Comparison of ENCODE assay signal across 23 mouse cellular contexts in the genomic region with DNA sequence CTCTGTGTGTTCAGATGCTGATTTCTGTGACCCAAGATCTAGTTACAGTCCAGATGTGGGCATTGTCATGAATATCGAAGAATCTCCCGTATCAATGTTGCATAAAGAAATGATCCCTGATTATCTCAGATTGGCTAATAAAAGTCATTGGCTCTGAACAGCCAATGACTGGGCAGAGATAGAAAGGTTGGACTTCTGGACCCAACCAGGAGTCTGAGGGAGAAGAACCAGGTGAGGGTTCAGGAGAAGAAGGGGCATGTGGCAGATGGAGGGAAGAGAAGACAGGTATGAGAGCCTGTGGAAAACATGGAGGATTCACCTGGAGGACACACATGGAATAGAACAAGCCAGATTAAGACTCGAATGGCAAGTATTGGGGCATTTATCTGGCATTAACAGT.
"Had no signal": no experiment of that assay in that cellular context is flagged by ENCODE, and none has a peak within 500 bp of the region (broad histone marks: within the 10 kb centered on the region; RNA-seq: fewer than 3 reads in every experiment).

No protein-coding gene starts in this region.

- H3K4me2 ChIP-seq: heart, embryonic 11.5 days; heart, embryonic 13.5 days; heart, embryonic 15.5 days; hindbrain, embryonic 13.5 days; hindbrain, embryonic 15.5 days; limb, embryonic 13.5 days; limb, embryonic 15.5 days; liver, embryonic 11.5 days; liver, embryonic 13.5 days had no signal

- H3K9ac ChIP-seq: forebrain, postnatal 0 days; heart, embryonic 13.5 days; heart, embryonic 15.5 days; hindbrain, embryonic 13.5 days; hindbrain, embryonic 15.5 days; limb, embryonic 13.5 days; limb, embryonic 15.5 days; liver, embryonic 13.5 days had no signal

- H3K27ac ChIP-seq: heart, embryonic 13.5 days; heart, embryonic 15.5 days; hindbrain, embryonic 13.5 days; hindbrain, embryonic 15.5 days; hindbrain, postnatal 0 days; layer of hippocampus, adult 2 months; limb, embryonic 13.5 days; limb, embryonic 15.5 days; liver, embryonic 13.5 days had no signal

- ATAC-seq: forebrain, postnatal 0 days; hindbrain, postnatal 0 days had no signal

- H3K4me1 ChIP-seq: heart, embryonic 13.5 days; heart, embryonic 15.5 days; hindbrain, embryonic 13.5 days; hindbrain, embryonic 15.5 days; limb, embryonic 13.5 days; limb, embryonic 15.5 days; liver, embryonic 13.5 days had no signal

- H3K36me3 ChIP-seq: heart, embryonic 13.5 days; heart, embryonic 15.5 days; hindbrain, embryonic 13.5 days; hindbrain, embryonic 15.5 days; limb, embryonic 13.5 days; limb, embryonic 15.5 days; liver, embryonic 13.5 days had no signal

- DNase-seq: forebrain, postnatal 0 days; gastrocnemius, postnatal 14 days; gastrocnemius, postnatal 36 days; heart, adult 18-20 months; heart, postnatal 14 days; heart, postnatal 36 days; kidney, adult 18-20 months; kidney, adult 8-10 months; kidney, postnatal 10 days; kidney, postnatal 25 days; kidney, postnatal 4 days; left cerebral cortex, postnatal 4 days; liver, embryonic 13.5 days had no signal

- H3K4me3 ChIP-seq: heart, embryonic 13.5 days; heart, embryonic 15.5 days; hindbrain, embryonic 13.5 days; hindbrain, embryonic 15.5 days; layer of hippocampus, adult 2 months; limb, embryonic 13.5 days; limb, embryonic 15.5 days; liver, embryonic 13.5 days had no signal

- H3K27me3 ChIP-seq: heart, embryonic 13.5 days; heart, embryonic 15.5 days; hindbrain, embryonic 15.5 days; limb, embryonic 13.5 days; limb, embryonic 15.5 days had no signal

- H3K9me3 ChIP-seq: heart, embryonic 13.5 days; heart, embryonic 15.5 days; hindbrain, embryonic 13.5 days; hindbrain, embryonic 15.5 days; limb, embryonic 13.5 days; limb, embryonic 15.5 days; liver, embryonic 13.5 days had no signal
